Mouse (Mus musculus): ENCODE measurements at regions not wholly inside any gene's neighbourhood (a gene's known extent, or its start where the extent isn't known, plus 50 kb on each side); places are given as distances from the start of the nearest gene placed in this dataset.

DNA sequence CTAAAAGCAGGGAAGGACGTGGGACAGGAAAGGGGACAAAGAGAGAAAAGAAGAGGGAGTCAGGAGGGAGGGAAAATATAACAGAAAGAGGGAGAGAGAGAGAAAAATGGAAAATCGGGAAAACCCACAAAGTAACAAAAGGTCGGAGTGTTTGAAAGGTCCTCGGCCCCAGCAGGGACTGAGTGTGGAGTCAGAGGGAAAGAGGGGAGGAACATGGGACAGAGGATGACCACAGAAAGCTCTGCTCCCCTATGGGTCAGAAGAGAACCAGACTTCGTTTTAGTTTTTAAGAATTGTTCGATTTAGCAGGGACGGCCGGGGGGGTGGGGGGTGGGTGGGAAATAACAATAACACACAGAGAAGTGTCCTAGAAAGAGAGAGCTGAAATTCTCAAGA lies 283.7 kb downstream of the Ndfip2 start:
- H3K27ac ChIP-seq (replicated peaks in 1 of 2; ENCODE audit: control insufficient read depth in 1 of 2, insufficient read depth in 1 of 2, low read depth in 2 of 2, low read length in 2 of 2): no peak overlapping the region
- no peaks in the 10 kb centered on the region for H3K27me3 ChIP-seq (ENCODE audit: control insufficient read depth, insufficient read depth, low read length)
- H3K9me3 ChIP-seq (ENCODE audit: control insufficient read depth, low read length): no peaks in the 10 kb centered on the region
- no peak for ATAC-seq (ENCODE audit: insufficient number of reproducible peaks, insufficient read depth, low FRiP score, low read depth)
- WGBS: 62% methylated on average over 8 of the region's 8 CpGs
- peaks cover 0 to 3% of the 10 kb centered on the region in 2 experiments; a peak in 1 of 4 replicates for H3K4me1 ChIP-seq (ENCODE audit: control insufficient read depth in 2 of 2, insufficient read depth in 2 of 2, low read length in 2 of 2)
- H3K4me3 ChIP-seq (ENCODE audit: control insufficient read depth in 1 of 2, insufficient read depth in 1 of 2, low read depth in 1 of 2, low read length in 2 of 2): no peak overlapping the region
- peak overlapping the region; percentile 35; the same call in 1 of the 2 replicates for H3K4me2 ChIP-seq (ENCODE audit: low read length)
- no peaks in the 10 kb centered on the region for H3K36me3 ChIP-seq (ENCODE audit: control insufficient read depth, insufficient read depth, low read length)
- no peak overlapping the region for H3K9ac ChIP-seq (ENCODE audit: low read length)

DNA sequence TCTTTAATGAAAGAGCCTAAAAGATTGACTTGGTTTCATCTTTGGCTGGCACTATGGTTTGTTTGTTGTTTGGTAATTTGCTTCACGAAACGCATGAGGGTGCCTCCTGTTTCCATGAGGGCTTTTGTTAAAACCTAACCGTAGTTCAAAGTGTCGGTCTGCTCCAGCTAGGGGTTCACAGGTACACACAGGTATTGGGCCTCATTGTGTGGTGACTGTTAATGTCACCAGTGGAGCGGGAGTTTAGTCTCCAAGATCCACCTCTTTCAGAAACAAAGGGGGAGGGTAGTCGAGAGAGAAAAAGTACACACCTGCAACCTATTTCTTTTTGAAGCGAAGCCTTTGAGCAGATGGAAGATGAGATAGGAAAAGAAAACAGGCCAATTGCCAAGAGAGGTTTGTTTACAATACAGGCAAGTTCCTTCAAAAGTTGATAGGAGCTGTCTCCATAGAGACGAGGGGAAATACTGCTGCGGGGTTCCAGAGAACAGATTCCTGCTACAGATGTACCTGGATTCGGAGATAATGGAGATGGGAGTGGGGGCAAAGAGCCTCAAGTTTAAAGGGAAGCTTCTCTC lies 273.9 kb downstream of the Ndfip2 start:
- 63% methylated on average over 10 of the region's 10 CpGs for WGBS

DNA sequence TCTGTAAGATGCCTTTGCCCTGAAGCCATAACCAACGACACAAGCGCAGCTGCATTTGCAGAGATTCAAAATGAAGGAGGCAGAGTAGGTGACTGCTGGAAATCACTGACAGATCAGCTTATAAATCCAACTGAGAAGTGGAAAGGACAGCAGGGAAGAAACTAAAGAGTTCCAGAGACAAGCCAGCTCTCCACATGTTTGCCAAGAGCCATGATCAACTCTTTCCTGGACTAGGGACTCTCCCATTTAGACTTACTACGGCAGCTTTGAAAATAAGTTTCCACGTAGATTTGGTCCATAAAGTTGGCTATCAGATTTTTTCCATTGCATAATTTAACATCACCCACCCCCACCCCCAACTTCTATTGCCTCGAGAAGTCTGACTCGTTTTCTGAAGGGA lies 269.7 kb downstream of the Ndfip2 start:
- Histone ChIP-seq H3K4me1 (ENCODE audit: control insufficient read depth in 2 of 2, insufficient read depth in 2 of 2, low read length in 2 of 2) (no peaks in the 10 kb centered on the region), H3K27me3 (ENCODE audit: control insufficient read depth, insufficient read depth, low read length) (no peaks in the 10 kb centered on the region), H3K4me2 (ENCODE audit: low read length) (no peak overlapping the region), H3K4me3 (ENCODE audit: control insufficient read depth in 1 of 2, insufficient read depth in 1 of 2, low read depth in 1 of 2, low read length in 2 of 2) (no peak overlapping the region), H3K9ac (ENCODE audit: low read length) (no peak overlapping the region), H3K36me3 (ENCODE audit: control insufficient read depth, insufficient read depth, low read length) (no peaks in the 10 kb centered on the region), H3K27ac (replicated peaks in 1 of 2; ENCODE audit: control insufficient read depth in 1 of 2, insufficient read depth in 1 of 2, low read depth in 2 of 2, low read length in 2 of 2) (no peak overlapping the region), H3K9me3 (ENCODE audit: control insufficient read depth, low read length) (no peaks in the 10 kb centered on the region)
- ATAC-seq (ENCODE audit: insufficient number of reproducible peaks, insufficient read depth, low FRiP score, low read depth): no peak
- 76% methylated on average over 6 of the region's 6 CpGs for WGBS

More for the DNA sequence above, 273.9 kb downstream of the Ndfip2 start:
- Histone ChIP-seq H3K4me3 (ENCODE audit: control insufficient read depth in 1 of 2, insufficient read depth in 1 of 2, low read depth in 1 of 2, low read length in 2 of 2) (no peak overlapping the region), H3K4me1 (ENCODE audit: control insufficient read depth in 2 of 2, insufficient read depth in 2 of 2, low read length in 2 of 2) (no peaks in the 10 kb centered on the region), H3K27ac (replicated peaks in 1 of 2; ENCODE audit: control insufficient read depth in 1 of 2, insufficient read depth in 1 of 2, low read depth in 2 of 2, low read length in 2 of 2) (no peak overlapping the region), H3K27me3 (ENCODE audit: control insufficient read depth, insufficient read depth, low read length) (no peaks in the 10 kb centered on the region), H3K9ac (ENCODE audit: low read length) (no peak overlapping the region), H3K9me3 (ENCODE audit: control insufficient read depth, low read length) (0 out of 2 replicates have a peak, but pooled peaks cover 7% of the 10 kb centered on the region), H3K4me2 (ENCODE audit: low read length) (no peak overlapping the region), H3K36me3 (ENCODE audit: control insufficient read depth, insufficient read depth, low read length) (no peaks in the 10 kb centered on the region)
- no peak for ATAC-seq (ENCODE audit: insufficient number of reproducible peaks, insufficient read depth, low FRiP score, low read depth)

DNA sequence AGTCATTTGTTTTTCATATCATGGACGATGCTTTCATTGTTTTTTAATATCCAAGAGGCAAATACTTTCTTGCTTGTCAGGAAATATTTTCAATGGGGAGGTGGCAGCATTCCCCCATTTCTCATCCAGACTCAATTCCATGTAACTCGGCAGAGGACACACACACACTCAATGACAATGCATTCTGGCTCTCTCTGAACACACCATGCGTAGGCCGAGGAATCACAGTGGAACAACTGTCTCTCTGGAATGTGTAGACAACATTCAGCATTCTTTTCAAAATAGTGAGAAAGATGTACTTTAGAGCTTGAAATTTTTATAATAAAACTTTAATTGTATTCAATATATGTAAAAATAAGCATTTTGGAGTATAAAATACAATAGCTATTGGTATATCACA lies 265.5 kb downstream of the Ndfip2 start:
- WGBS: 88% methylated on average over 4 of the region's 4 CpGs
- no peak for ATAC-seq (ENCODE audit: insufficient number of reproducible peaks, insufficient read depth, low FRiP score, low read depth)

DNA sequence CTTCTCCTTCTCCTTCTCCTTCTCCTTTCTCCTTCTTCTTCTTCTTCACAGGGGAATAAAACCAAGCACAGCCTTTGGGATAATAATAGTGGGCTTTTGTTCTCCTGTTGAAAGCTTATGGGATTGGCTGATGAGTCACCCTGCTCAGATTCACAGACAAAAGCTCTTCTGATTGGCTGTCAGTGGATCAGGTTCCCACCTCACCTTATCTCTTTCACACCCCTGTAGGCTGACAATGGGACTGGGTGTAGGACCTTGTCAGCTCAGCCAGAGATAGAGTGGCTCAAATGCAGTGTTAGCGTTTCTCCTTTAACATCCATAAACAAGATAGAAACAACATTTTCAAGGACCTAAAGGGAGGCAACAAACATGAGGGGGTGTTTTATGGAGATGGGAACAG lies 263.9 kb downstream of the Ndfip2 start:
- peak overlapping the region in 1 of 2 experiments; percentile 26; a peak in 1 of 4 replicates for H3K27ac ChIP-seq (replicated peaks in 1 of 2; ENCODE audit: control insufficient read depth in 1 of 2, insufficient read depth in 1 of 2, low read depth in 2 of 2, low read length in 2 of 2)
- H3K36me3 ChIP-seq (ENCODE audit: control insufficient read depth, insufficient read depth, low read length): no peaks in the 10 kb centered on the region
- H3K4me3 ChIP-seq (ENCODE audit: control insufficient read depth in 1 of 2, insufficient read depth in 1 of 2, low read depth in 1 of 2, low read length in 2 of 2): no peak overlapping the region
- H3K4me1 ChIP-seq (ENCODE audit: control insufficient read depth in 2 of 2, insufficient read depth in 2 of 2, low read length in 2 of 2): peaks cover 0 to 10% of the 10 kb centered on the region in 2 experiments; a peak in 2 of 4 replicates
- no peak overlapping the region for H3K9ac ChIP-seq (ENCODE audit: low read length)
- H3K27me3 ChIP-seq (ENCODE audit: control insufficient read depth, insufficient read depth, low read length): no peaks in the 10 kb centered on the region
- H3K9me3 ChIP-seq (ENCODE audit: control insufficient read depth, low read length): no peaks in the 10 kb centered on the region
- ATAC-seq (ENCODE audit: insufficient number of reproducible peaks, insufficient read depth, low FRiP score, low read depth): peak; percentile 56; the same call in 1 of the 2 replicates
- WGBS: 10% methylated on average over 1 of the region's 1 CpGs
- H3K4me2 ChIP-seq (ENCODE audit: low read length): no peak overlapping the region

More for the DNA sequence above, 265.5 kb downstream of the Ndfip2 start:
- Histone ChIP-seq H3K27ac (replicated peaks in 1 of 2; ENCODE audit: control insufficient read depth in 1 of 2, insufficient read depth in 1 of 2, low read depth in 2 of 2, low read length in 2 of 2) (no peak overlapping the region), H3K4me1 (ENCODE audit: control insufficient read depth in 2 of 2, insufficient read depth in 2 of 2, low read length in 2 of 2) (peaks cover 0 to 10% of the 10 kb centered on the region in 2 experiments; a peak in 2 of 4 replicates), H3K9me3 (ENCODE audit: control insufficient read depth, low read length) (no peaks in the 10 kb centered on the region), H3K4me2 (ENCODE audit: low read length) (no peak overlapping the region), H3K27me3 (ENCODE audit: control insufficient read depth, insufficient read depth, low read length) (no peaks in the 10 kb centered on the region), H3K9ac (ENCODE audit: low read length) (no peak overlapping the region), H3K4me3 (ENCODE audit: control insufficient read depth in 1 of 2, insufficient read depth in 1 of 2, low read depth in 1 of 2, low read length in 2 of 2) (no peak overlapping the region), H3K36me3 (ENCODE audit: control insufficient read depth, insufficient read depth, low read length) (no peaks in the 10 kb centered on the region)

DNA sequence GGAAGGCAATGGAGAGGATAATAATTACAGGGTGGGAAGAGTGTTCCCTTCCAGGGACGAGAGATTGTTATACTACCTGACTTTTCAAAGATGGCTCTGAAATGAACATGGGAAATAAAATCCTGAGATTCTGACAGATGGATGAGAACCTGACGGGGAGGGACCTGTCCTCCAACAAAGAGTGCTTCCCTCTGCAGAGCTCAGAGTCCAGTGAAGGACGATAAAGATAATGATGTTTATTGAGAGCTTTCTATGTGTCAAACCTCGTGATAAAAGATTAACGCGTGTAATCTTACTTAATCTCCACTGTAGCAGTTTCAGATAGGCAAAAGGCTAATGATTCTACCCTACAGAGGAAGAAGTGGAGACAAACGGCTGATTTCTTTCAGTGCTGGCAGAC lies 260.3 kb downstream of the Ndfip2 start:
- no peaks in the 10 kb centered on the region for H3K36me3 ChIP-seq (ENCODE audit: control insufficient read depth, insufficient read depth, low read length)
- H3K4me2 ChIP-seq (ENCODE audit: low read length): no peak overlapping the region
- H3K9me3 ChIP-seq (ENCODE audit: control insufficient read depth, low read length): no peaks in the 10 kb centered on the region
- H3K4me3 ChIP-seq (ENCODE audit: control insufficient read depth in 1 of 2, insufficient read depth in 1 of 2, low read depth in 1 of 2, low read length in 2 of 2): no peak overlapping the region
- H3K4me1 ChIP-seq (ENCODE audit: control insufficient read depth in 2 of 2, insufficient read depth in 2 of 2, low read length in 2 of 2): peaks cover 3 to 13% of the 10 kb centered on the region in 2 experiments
- ATAC-seq (ENCODE audit: insufficient number of reproducible peaks, insufficient read depth, low FRiP score, low read depth): no peak
- no peaks in the 10 kb centered on the region for H3K27me3 ChIP-seq (ENCODE audit: control insufficient read depth, insufficient read depth, low read length)
- no peak overlapping the region for H3K9ac ChIP-seq (ENCODE audit: low read length)
- WGBS: 40% methylated on average over 7 of the region's 7 CpGs
- no peak overlapping the region for H3K27ac ChIP-seq (replicated peaks in 1 of 2; ENCODE audit: control insufficient read depth in 1 of 2, insufficient read depth in 1 of 2, low read depth in 2 of 2, low read length in 2 of 2)

DNA sequence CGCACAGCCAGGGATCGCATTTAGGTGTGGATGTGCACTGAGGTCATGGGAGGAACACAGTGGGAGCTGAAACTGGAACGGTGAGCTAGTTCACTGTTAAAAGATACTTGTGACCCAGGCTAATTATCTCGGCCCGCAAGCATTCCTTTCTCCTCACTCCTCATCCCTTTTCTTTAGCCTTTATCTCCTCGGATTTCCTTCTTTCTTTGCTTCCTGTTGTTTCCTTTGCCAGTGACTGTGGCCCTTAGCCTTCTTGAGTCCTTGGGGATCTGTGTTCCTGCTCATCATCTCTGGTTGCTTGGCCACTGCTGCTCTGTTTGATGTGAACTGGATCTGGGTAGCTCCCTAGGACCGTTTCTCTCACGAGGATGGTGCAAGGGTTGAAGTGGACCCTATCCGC lies 256.0 kb downstream of the Ndfip2 start:
- H3K9me3 ChIP-seq (ENCODE audit: control insufficient read depth, low read length): no peaks in the 10 kb centered on the region
- no peak overlapping the region for H3K27ac ChIP-seq (replicated peaks in 1 of 2; ENCODE audit: control insufficient read depth in 1 of 2, insufficient read depth in 1 of 2, low read depth in 2 of 2, low read length in 2 of 2)
- no peaks in the 10 kb centered on the region for H3K36me3 ChIP-seq (ENCODE audit: control insufficient read depth, insufficient read depth, low read length)
- H3K9ac ChIP-seq (ENCODE audit: low read length): no peak overlapping the region
- 47% methylated on average over 9 of the region's 9 CpGs for WGBS
- ATAC-seq (ENCODE audit: insufficient number of reproducible peaks, insufficient read depth, low FRiP score, low read depth): no peak
- no peaks in the 10 kb centered on the region for H3K27me3 ChIP-seq (ENCODE audit: control insufficient read depth, insufficient read depth, low read length)
- no peak overlapping the region for H3K4me2 ChIP-seq (ENCODE audit: low read length)
- no peak overlapping the region for H3K4me3 ChIP-seq (ENCODE audit: control insufficient read depth in 1 of 2, insufficient read depth in 1 of 2, low read depth in 1 of 2, low read length in 2 of 2)
- H3K4me1 ChIP-seq (ENCODE audit: control insufficient read depth in 2 of 2, insufficient read depth in 2 of 2, low read length in 2 of 2): peaks cover 3% of the 10 kb centered on the region in 2 experiments; a peak in 3 of 4 replicates

Data from heart, embryonic 14.5 days (tissue).